Mouse (Mus musculus) CH12.LX (cell line): ENCODE results near the gene Dab2. TPM values are rescaled to one million over a fixed set of nuclear protein-coding genes. Genes with fewer than 3 reads are reported as not detected.

Experiments
- DNase-seq: peaks from one replicate; pipeline ENCODE4 v3.0.0-alpha.2; 2013; ENCODE audit errors: extremely low read depth
- H3K27ac ChIP-seq: 2 replicates; pipeline ENCODE4 v1.5.1; 2012; ENCODE audit warnings: low read depth, mild to moderate bottlenecking, control low read depth, moderate library complexity; ENCODE audit not compliant: insufficient read depth
- H3K27me3 ChIP-seq: replicated peaks from 2 replicates; pipeline ENCODE3; 2012; ENCODE audit warnings: inconsistent platforms
- H3K36me3 ChIP-seq, 2 experiments: replicated peaks in 1 of 2; 2 replicates each; pipeline versions ENCODE3 to v1.6.1; 2012; ENCODE audit warnings: inconsistent platforms in 1 of 2, low read length in 1 of 2, mild to moderate bottlenecking in 1 of 2, mixed read lengths in 1 of 2, moderate library complexity in 1 of 2; ENCODE audit not compliant: control insufficient read depth in 1 of 2, insufficient read depth in 1 of 2
- H3K4me1 ChIP-seq, 2 experiments: 2 replicates each; pipeline ENCODE4 v1.6.1; 2012; ENCODE audit warnings: inconsistent platforms in 1 of 2, moderate library complexity in 1 of 2; ENCODE audit not compliant: insufficient read depth in 2 of 2, control insufficient read depth in 1 of 2
- H3K4me2 ChIP-seq: 2 replicates; pipeline ENCODE4 v1.6.1; 2012; ENCODE audit warnings: low read depth, mild to moderate bottlenecking, control low read depth; ENCODE audit not compliant: poor library complexity, insufficient read depth, severe bottlenecking
- H3K4me3 ChIP-seq, 3 experiments: fragments of 150-350 bp in 1 of 3; sonication (generic) in 1 of 3; replicated peaks in 1 of 3; 2 replicates each; pipeline versions ENCODE3 to v1.5.1; 2011 to 2012; ENCODE audit warnings: low read depth in 2 of 3, low read length in 2 of 3, mild to moderate bottlenecking in 2 of 3, moderate library complexity in 2 of 3, control low read depth in 1 of 3, improper control_type of control experiment in 1 of 3, inconsistent platforms in 1 of 3, mixed read lengths in 1 of 3; ENCODE audit not compliant: poor library complexity in 1 of 3
- H3K79me2 ChIP-seq: replicated peaks from 2 replicates; pipeline ENCODE4 v1.6.1; 2012; ENCODE audit warnings: mild to moderate bottlenecking, moderate library complexity; ENCODE audit not compliant: control insufficient read depth, poor library complexity, insufficient read depth, severe bottlenecking; ENCODE audit errors: extremely low read depth
- H3K9ac ChIP-seq: 2 replicates; pipeline ENCODE4 v1.6.1; 2012; ENCODE audit warnings: low read depth, mild to moderate bottlenecking, control low read depth, moderate library complexity; ENCODE audit not compliant: insufficient read depth
- H3K9me3 ChIP-seq: replicated peaks from 2 replicates; pipeline ENCODE3; 2012; ENCODE audit warnings: low read length, inconsistent platforms, mixed read lengths
- BHLHE40 ChIP-seq: IDR thresholded peaks from 2 replicates; pipeline ENCODE4 v1.6.1; 2011; ENCODE audit warnings: mild to moderate bottlenecking, low read depth, low read length, improper control_type of control experiment
- CHD1 ChIP-seq: IDR thresholded peaks from 2 replicates; pipeline ENCODE4 v1.6.1; 2012; ENCODE audit warnings: low read depth, low read length, improper control_type of control experiment, inconsistent platforms
- CTCF ChIP-seq, 2 experiments: IDR thresholded peaks in 1 of 2; conservative IDR thresholded peaks in 1 of 2; 2 replicates each; pipeline ENCODE4 v1.5.1; 2011 to 2012; ENCODE audit warnings: low read depth in 2 of 2, low read length in 2 of 2, improper control_type of control experiment in 1 of 2, inconsistent platforms in 1 of 2, mild to moderate bottlenecking in 1 of 2, moderate library complexity in 1 of 2
- ELF1 ChIP-seq: IDR thresholded peaks from 2 replicates; pipeline ENCODE4 v1.6.1; 2014; ENCODE audit warnings: low read depth, mild to moderate bottlenecking, inconsistent platforms, low read length, improper control_type of control experiment
- EP300 ChIP-seq: IDR thresholded peaks from 2 replicates; pipeline ENCODE4 v1.6.1; 2011; ENCODE audit warnings: low read length, improper control_type of control experiment
- ETS1 ChIP-seq: conservative IDR thresholded peaks from 2 replicates; pipeline ENCODE4 v1.6.1; 2012; ENCODE audit warnings: low read depth, mild to moderate bottlenecking, inconsistent platforms, low read length, improper control_type of control experiment, moderate library complexity
- IRF4 ChIP-seq: IDR thresholded peaks from 2 replicates; pipeline ENCODE4 v1.6.1; 2014; ENCODE audit warnings: low read depth, mild to moderate bottlenecking, inconsistent platforms, low read length, improper control_type of control experiment
- JUN ChIP-seq: IDR thresholded peaks from 2 replicates; pipeline ENCODE4 v1.6.1; 2011; ENCODE audit warnings: low read depth, mild to moderate bottlenecking, low read length, improper control_type of control experiment, moderate library complexity; ENCODE audit not compliant: insufficient read depth
- KAT2A ChIP-seq: IDR thresholded peaks from 2 replicates; pipeline ENCODE4 v1.6.1; 2012; ENCODE audit warnings: low read length, improper control_type of control experiment, inconsistent platforms; ENCODE audit not compliant: insufficient replicate concordance
- MAZ ChIP-seq: IDR thresholded peaks from 2 replicates; pipeline ENCODE4 v1.6.1; 2012; ENCODE audit warnings: low read depth, mild to moderate bottlenecking, inconsistent platforms, low read length, improper control_type of control experiment, moderate library complexity
- MXI1 ChIP-seq: IDR thresholded peaks from 2 replicates; pipeline ENCODE4 v1.6.1; 2011; ENCODE audit warnings: mild to moderate bottlenecking, low read depth, low read length, improper control_type of control experiment
- MYC ChIP-seq: IDR thresholded peaks from 2 replicates; pipeline ENCODE4 v1.6.1; 2011; ENCODE audit warnings: low read depth, mild to moderate bottlenecking, improper control_type of control experiment, low read length
- NELFE ChIP-seq: IDR thresholded peaks from 2 replicates; pipeline ENCODE4 v1.6.1; 2011; ENCODE audit warnings: low read depth, low read length, improper control_type of control experiment
- NRF1 ChIP-seq: IDR thresholded peaks from 2 replicates; pipeline ENCODE4 v1.6.1; 2014; ENCODE audit warnings: low read depth, mild to moderate bottlenecking, inconsistent platforms, low read length, improper control_type of control experiment, moderate library complexity
- POLR2AphosphoS2 ChIP-seq: IDR thresholded peaks from 2 replicates; pipeline ENCODE4 v1.6.1; 2011; ENCODE audit warnings: low read depth, low read length, improper control_type of control experiment
- RAD21 ChIP-seq: IDR thresholded peaks from 2 replicates; pipeline ENCODE4 v1.6.1; 2011; ENCODE audit warnings: low read depth, mild to moderate bottlenecking, low read length, improper control_type of control experiment, moderate library complexity
- RCOR1 ChIP-seq: conservative IDR thresholded peaks from 2 replicates; pipeline ENCODE4 v1.6.1; 2012; ENCODE audit warnings: low read depth, mild to moderate bottlenecking, inconsistent platforms, low read length, improper control_type of control experiment
- SMC3 ChIP-seq: IDR thresholded peaks from 2 replicates; pipeline ENCODE4 v1.6.1; 2011; ENCODE audit warnings: low read depth, low read length, improper control_type of control experiment
- UBTF ChIP-seq: IDR thresholded peaks from 2 replicates; pipeline ENCODE4 v1.6.1; 2012; ENCODE audit warnings: low read depth, mild to moderate bottlenecking, inconsistent platforms, low read length, improper control_type of control experiment, moderate library complexity
- USF1 ChIP-seq: IDR thresholded peaks from 2 replicates; pipeline ENCODE4 v1.6.1; 2014; ENCODE audit warnings: low read depth, mild to moderate bottlenecking, inconsistent platforms, low read length, improper control_type of control experiment
- USF2 ChIP-seq: conservative IDR thresholded peaks from 2 replicates; pipeline ENCODE4 v1.6.1; 2011; ENCODE audit warnings: low read depth, low read length, improper control_type of control experiment
- ZC3H11A ChIP-seq: IDR thresholded peaks from 2 replicates; pipeline ENCODE4 v1.6.1; 2012; ENCODE audit warnings: low read depth, mild to moderate bottlenecking, inconsistent platforms, low read length, improper control_type of control experiment
- ZKSCAN1 ChIP-seq: IDR thresholded peaks from 2 replicates; pipeline ENCODE4 v1.6.1; 2012; ENCODE audit warnings: low read depth, inconsistent platforms, low read length, improper control_type of control experiment, borderline replicate concordance
- ZNF384 ChIP-seq: IDR thresholded peaks from 2 replicates; pipeline ENCODE4 v1.6.1; 2012; ENCODE audit warnings: low read depth, low read length, improper control_type of control experiment, inconsistent platforms
- dilution Hi-C: fragments of 300-500 bp; cut with MboI; formaldehyde crosslinking; loops from 2 replicates; pipeline ENCODE4 v1.14.3; 2020; ENCODE audit warnings: low sequenced_read_pairs; ENCODE audit not compliant: extremely low pct_unique_long_range_greater_than_20kb, extremely low pct_ligation_motif_present
- in situ Hi-C: fragments of 300-500 bp; cut with MboI; formaldehyde crosslinking; loops from 3 replicates; pipeline ENCODE4 v1.14.3; 2019; ENCODE audit warnings: low sequenced_read_pairs, low pct_ligation_motif_present, low pct_unique_long_range_greater_than_20kb, mixed read lengths
- polyA plus RNA-seq: library from polyadenylated mRNA; unstranded; fragments of >175 nt; gene quantifications from 2 replicates; pipeline ENCODE4 v1.2.1, GENCODE M21; 2012; ENCODE audit warnings: low read depth; ENCODE audit not compliant: insufficient read length
- total RNA-seq, 2 experiments: library from RNA; depleted of rRNA; stranded (reverse); fragments of 300-350 nt in 1 of 2; fragments of >200 nt in 1 of 2; gene quantifications; 2 replicates each; pipeline ENCODE4 v1.2.3; 2012 to 2014

Gene Dab2
- total and polyA plus RNA-seq, 3 experiments: 0.17 TPM; not detected in 1

DNA sequence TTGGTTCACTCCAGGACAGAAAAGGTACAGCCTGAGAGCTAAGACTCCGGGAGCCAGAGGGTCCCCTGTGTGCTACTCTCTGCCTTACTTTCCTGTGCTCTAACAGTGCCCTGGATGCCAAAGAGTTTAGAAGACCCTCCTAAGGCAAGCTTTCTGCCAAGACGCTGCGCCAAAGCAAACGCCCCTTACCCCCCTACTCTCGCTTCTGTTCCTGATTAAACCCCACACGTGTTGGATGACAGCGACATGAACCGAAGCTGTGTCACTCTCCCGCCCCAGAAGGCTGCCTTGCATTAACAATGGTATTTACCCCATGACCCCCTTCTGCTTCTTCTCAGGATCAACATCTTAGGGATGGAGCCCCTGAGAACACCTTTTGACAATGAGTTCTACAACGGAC is 167.4 kb downstream of the Dab2 start:
- H3K4me2 ChIP-seq: no peak overlapping the region
- no peaks in the 10 kb centered on the region for H3K27me3 ChIP-seq
- no peak overlapping the region for H3K4me3 ChIP-seq
- H3K9me3 ChIP-seq: no peaks in the 10 kb centered on the region
- H3K9ac ChIP-seq: no peak overlapping the region
- no peak for DNase-seq
- H3K36me3 ChIP-seq: no peaks in the 10 kb centered on the region
- H3K27ac ChIP-seq: no peak overlapping the region
- no peaks in the 10 kb centered on the region for H3K4me1 ChIP-seq
- H3K79me2 ChIP-seq: no peaks in the 10 kb centered on the region
- dilution Hi-C loops (no loop called here), in situ Hi-C loops (no loop called here)
- no peak for TF ChIP-seq MXI1
- no peak for TF ChIP-seq ETS1
- no peak for TF ChIP-seq MAZ
- TF ChIP-seq KAT2A: no peak
- TF ChIP-seq RCOR1: no peak
- TF ChIP-seq ZNF384: no peak
- no peak for TF ChIP-seq JUN
- TF ChIP-seq SMC3: no peak
- no peak for TF ChIP-seq RAD21
- no peak for TF ChIP-seq ELF1
- no peak for TF ChIP-seq NRF1
- no peak for TF ChIP-seq CHD1
- TF ChIP-seq NELFE: no peak
- TF ChIP-seq USF2: no peak
- no peak for TF ChIP-seq EP300
- TF ChIP-seq ZC3H11A: no peak
- no peak for TF ChIP-seq ZKSCAN1
- no peak for TF ChIP-seq UBTF
- TF ChIP-seq IRF4: no peak

- Histone ChIP-seq H3K4me1 (no peaks in the 10 kb centered on the region), H3K79me2 (no peaks in the 10 kb centered on the region), H3K4me2 (no peak overlapping the region), H3K9me3 (no peaks in the 10 kb centered on the region), H3K4me3 (no peak overlapping the region)
- dilution Hi-C loops: no loop called here
- no peak for TF ChIP-seq JUN
- no peak for TF ChIP-seq BHLHE40
- no peak for TF ChIP-seq USF2
- TF ChIP-seq POLR2AphosphoS2: no peak
- TF ChIP-seq UBTF: no peak
- TF ChIP-seq EP300: no peak
- peak in 1 of 2 experiments; percentile 50; a peak in 2 of 4 replicates for TF ChIP-seq CTCF (conservative IDR thresholded peaks at IDR 0.05 in 1 of 2, IDR thresholded peaks at IDR 0.05 in 1 of 2; ENCODE audit: low read depth in 2 of 2, low read length in 2 of 2)
- peak; percentile 30; the same call in 1 of the 2 replicates for TF ChIP-seq SMC3
- no peak for TF ChIP-seq USF1
- TF ChIP-seq MXI1: no peak
- TF ChIP-seq MYC: no peak
- TF ChIP-seq, all 38 proteins: peak for 2
- Histone ChIP-seq H3K9ac (no peak overlapping the region), H3K27me3 (no peaks in the 10 kb centered on the region), H3K36me3 (no peaks in the 10 kb centered on the region), H3K27ac (no peak overlapping the region)
- in situ Hi-C loops: no loop called here
- DNase-seq: peak; percentile 3
Measured at GRCm38 (mm10) chr15:6468845-6469244, 169.3 kb downstream of the Dab2 start.
